Mouse (Mus musculus) left cerebral cortex, postnatal 14 days (tissue): ENCODE data around the gene Lyz1. TPM values are rescaled to one million over a fixed set of nuclear protein-coding genes. Genes with fewer than 3 reads are reported as not detected.
"Not testable (repeated sequence)": the region's sequence is repeated elsewhere in the genome, so short reads cannot be mapped to it uniquely, and the experiment has no call there.

Source experiments
- DNase-seq, 2 experiments: peaks; one replicate each; pipeline ENCODE4 v3.0.0; 2021 to 2022; ENCODE audit warnings: low spot score in 2 of 2, mixed read lengths in 1 of 2
- intact Hi-C: fragments of 180-260 bp; cut with DNase I; formaldehyde crosslinking; loops from one replicate; pipeline ENCODE4 v1.15.1; 2025
- long read RNA-seq, 2 experiments: library from polyadenylated mRNA; stranded (forward); transcript quantifications; one replicate each; pipeline ENCODE4 v2.0.0; 2021
- total RNA-seq, 2 experiments: library from RNA; stranded (reverse); gene quantifications; 2 replicates each; pipeline ENCODE4 v1.2.3; 2021

Gene Lyz1
- total RNA-seq = 1 to 10 TPM in 1 of 2 experiments, under 1 TPM in 1; 0.93 to 1.4 TPM
- long read RNA-seq, experiment 1 = 0 reads
- long read RNA-seq, experiment 2 = 0 reads

DNA sequence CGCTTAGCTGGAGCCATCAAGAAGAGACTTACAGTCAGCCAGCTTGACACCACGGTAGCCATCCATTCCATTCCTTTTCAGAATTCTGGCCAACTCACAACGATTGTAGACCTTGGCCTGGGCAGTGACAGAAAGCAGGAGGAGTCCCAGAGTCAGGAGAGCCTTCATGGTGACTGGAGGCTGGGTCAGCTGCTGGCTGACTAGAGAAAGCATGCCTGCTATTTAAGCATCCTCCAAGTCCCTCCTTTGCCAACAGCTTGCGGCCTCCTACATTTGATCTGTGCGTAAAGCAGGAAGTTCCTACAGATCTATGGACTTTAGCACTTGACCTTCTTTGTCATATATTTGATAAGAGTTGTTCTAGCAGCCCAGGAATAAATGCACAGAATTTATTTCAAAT, at the start of gene Lyz1:
TSS of gene Lyz1 (minus strand) at position 198 of the 400 bp plus-strand sequence.
- no peak for DNase-seq
- intact Hi-C loops = no loop called here

- intact Hi-C loops = no loop called here
These were observed 49.7 kb upstream of the Lyz1 start for GRCm38 (mm10) chr10:117342406-117342805.

DNA sequence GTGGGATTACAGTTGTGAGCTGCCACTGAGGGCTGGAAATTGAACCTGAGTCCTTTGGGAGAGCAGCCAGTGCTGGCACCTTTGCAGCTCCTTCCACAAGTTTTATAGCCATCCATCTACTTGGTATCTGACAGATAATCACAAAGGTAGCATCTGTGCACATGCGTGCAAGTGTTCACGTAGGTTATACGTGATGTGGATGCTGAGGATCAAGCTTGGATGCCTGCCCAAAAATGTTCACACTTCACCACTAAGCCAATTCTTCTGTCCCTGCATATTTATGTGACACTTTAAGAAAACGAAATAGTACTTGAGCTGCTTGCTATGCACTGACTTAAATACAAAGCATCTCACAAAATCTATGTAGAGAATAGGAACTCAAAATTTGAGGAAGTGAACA, 48.4 kb upstream of the Lyz1 start:
- DNase-seq = peak in 1 of 2 experiments; percentile 58
- intact Hi-C loops = no loop called here

More at GRCm38 (mm10) chr10:117342406-117342805, 49.7 kb upstream of the Lyz1 start:
- no peak for DNase-seq

DNA sequence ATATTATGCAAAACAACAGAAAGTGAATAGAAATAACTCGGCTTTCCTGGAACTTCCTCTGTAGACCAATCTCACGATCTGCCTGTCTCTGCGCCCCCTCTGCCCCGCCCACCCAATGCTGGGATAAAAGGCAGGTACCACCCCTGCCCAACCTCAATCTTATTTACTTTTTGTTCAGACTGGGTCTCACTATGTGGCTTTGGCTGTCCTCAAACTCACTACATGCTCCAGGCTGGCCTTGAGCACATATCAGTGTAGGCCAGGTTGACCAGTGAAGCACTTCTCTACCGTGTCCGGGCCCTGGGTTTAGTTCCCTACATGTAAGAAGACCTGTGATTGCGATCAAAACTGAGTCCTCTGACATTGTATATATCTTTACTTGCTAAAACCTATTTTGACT, 46.6 kb upstream of the Lyz1 start:
- intact Hi-C loops = no loop called here
- no peak for DNase-seq

- intact Hi-C loops = no loop called here
- DNase-seq = no peak
These were observed 45.3 kb upstream of the Lyz1 start for GRCm38 (mm10) chr10:117337946-117338345.

DNA sequence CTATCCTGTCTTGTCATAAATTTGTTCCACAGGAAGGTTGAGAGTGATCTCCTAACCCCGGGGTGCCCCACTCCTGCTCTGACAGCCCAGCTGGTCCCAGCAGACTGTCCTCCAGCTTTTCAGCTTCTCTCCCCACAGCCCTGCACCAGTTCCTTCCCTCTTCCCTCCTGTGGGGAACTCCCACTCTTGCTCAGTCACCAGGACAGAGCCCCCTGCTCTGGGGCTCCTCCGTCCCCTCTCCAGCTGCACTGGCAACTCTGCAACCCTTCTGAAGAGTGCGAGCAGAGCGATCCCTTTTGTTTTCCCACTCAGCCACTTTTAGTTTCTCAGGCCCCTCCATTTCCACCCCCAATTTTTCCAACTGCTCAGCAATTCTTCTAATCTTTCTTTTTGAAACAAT, 43.0 kb upstream of the Lyz1 start:
- intact Hi-C loops = no loop called here
- no peak for DNase-seq

DNA sequence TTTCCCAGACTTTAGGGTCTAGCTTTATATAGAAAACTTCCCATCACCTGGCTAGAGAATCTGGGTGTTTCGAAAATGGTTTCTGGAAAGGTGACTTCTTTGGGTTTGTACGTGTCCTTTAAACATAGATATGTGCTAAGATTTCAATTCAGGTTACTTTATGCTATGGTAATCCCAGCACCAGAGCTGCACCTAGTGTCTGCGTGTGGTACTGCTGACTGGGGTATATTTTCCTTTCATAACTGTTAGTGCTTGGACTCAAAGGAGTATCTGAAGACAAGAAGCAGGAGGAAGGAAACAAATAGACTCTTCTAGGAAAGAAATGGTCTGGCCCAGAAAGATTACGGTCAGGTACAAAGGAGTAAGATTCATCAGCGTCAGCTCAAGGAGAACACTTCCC, 37.9 kb upstream of the Lyz1 start:
- intact Hi-C loops = no loop called here
- peak in 1 of 2 experiments; percentile 44 for DNase-seq

GRCm38 (mm10) chr10:117323782-117324181, 31.1 kb upstream of the Lyz1 start:
- DNase-seq = no peak
- intact Hi-C loops = no loop called here

- intact Hi-C loops = no loop called here
- DNase-seq = no peak
These were observed 30.0 kb upstream of the Lyz1 start for GRCm38 (mm10) chr10:117322630-117323029.

- no peak for DNase-seq
- intact Hi-C loops = no loop called here
These were observed 27.9 kb upstream of the Lyz1 start for GRCm38 (mm10) chr10:117320571-117320981.

DNA sequence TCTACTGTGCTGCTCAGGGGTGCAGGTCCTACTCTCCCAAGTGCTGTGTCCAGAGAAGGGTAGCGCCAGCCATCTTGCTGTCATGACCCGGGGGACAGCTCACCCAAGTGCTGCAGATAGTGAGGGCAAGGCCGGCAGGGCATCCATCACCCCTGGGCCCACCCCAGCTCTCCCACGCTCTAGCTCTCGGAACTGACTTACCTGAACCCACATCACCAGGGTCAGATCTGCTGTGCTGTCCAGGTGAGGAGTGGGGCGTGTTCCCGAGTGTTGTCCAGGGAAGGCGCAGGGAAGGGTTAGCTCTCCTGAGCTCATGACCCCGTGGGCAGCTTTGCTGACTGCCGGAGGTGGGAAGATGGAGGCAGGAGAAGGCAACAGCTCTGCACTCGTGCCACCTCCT, 23.7 kb upstream of the Lyz1 start:
- DNase-seq = no peak
- intact Hi-C loops = no loop called here

DNA sequence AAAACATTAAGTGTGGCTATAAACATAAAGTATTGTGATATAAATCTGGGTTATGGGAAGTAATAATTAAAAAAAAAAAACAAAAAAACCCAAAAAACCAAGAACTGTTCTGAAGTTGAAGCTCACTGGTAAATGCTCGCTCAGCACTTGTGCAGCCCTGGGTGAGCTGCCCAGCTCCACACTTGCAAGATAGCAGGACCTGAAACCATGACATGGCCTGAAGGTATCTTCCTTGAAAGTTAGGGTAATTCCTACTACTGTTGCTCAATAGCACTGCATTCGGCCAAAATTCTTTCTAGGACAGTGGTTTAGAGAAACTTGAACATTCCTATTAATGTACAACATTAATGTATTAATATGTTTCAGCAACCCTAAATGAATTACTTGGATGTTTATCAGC, 20.5 kb upstream of the Lyz1 start:
- no peak for DNase-seq
- intact Hi-C loops = no loop called here

DNA sequence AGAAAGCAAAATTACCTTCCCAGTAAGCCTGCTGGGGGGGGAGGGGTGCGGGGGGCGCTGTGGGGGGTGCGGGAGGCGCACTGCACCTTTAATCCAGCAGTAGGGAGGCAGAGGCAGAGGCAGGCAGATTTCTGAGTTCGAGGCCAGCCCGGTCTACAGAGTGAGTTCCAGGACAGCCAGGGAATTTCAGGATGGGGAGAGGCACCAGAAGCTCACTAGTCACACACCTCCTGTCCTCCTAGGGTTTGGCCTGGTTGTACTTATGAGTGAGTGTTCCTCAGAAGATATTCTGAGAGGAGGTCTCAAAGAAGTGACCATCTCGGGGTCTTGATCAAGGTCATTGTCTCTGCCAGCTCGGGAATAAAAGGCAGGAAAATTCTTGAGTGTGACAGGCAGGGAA, 19.5 kb upstream of the Lyz1 start:
- intact Hi-C loops = no loop called here
- DNase-seq = no peak

- no peak for DNase-seq
- intact Hi-C loops = no loop called here
These were observed 11.7 kb upstream of the Lyz1 start for GRCm38 (mm10) chr10:117304371-117304770.

GRCm38 (mm10) chr10:117301688-117302087, 9.0 kb upstream of the Lyz1 start:
- intact Hi-C loops = no loop called here
- DNase-seq = no peak

GRCm38 (mm10) chr10:117299901-117300520, 7.3 kb upstream of the Lyz1 start:
- intact Hi-C loops = no loop called here
- no peak for DNase-seq

DNA sequence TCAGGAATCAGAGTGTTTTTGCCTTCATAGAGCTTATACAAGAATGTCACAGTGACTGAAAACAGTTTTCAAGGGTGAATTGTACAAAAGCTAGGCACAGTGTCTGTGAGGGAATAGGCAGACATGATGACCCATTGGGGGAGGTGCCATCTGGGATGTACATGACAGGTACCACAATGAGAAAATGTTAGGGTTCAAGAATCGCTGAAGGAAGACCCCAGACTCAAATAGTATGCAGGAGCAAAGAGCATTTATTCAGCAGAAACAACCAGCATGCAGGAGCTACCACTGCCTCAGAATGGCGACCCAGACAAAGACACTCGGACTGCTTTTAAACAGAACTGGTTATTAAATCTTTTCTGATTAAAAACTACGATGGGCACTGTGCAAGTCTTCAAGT, 6.4 kb upstream of the Lyz1 start:
- DNase-seq = no peak
- intact Hi-C loops = no loop called here

GRCm38 (mm10) chr10:117298336-117298735, 5.7 kb upstream of the Lyz1 start:
- no peak for DNase-seq
- intact Hi-C loops = no loop called here

DNA sequence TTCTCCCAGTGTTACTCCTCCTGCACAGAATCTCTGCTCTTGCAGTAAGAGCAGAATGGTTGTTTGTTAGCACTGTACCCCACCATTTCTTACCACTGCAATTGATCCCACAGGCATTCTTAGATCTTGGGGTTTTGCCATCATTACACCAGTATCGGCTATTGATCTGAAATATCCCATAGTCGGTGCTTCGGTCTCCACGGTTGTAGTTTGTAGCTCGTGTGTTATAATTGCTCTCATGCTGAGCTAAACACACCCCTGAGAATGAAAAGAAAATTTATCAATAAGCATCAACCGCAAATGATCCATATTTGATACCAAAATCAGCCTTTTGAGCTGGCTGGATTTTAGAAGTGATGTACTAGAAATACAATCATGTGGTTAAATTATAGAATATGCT, 1.7 kb downstream of the Lyz1 start:
- DNase-seq, intact Hi-C loops: not testable (repeated sequence)

DNA sequence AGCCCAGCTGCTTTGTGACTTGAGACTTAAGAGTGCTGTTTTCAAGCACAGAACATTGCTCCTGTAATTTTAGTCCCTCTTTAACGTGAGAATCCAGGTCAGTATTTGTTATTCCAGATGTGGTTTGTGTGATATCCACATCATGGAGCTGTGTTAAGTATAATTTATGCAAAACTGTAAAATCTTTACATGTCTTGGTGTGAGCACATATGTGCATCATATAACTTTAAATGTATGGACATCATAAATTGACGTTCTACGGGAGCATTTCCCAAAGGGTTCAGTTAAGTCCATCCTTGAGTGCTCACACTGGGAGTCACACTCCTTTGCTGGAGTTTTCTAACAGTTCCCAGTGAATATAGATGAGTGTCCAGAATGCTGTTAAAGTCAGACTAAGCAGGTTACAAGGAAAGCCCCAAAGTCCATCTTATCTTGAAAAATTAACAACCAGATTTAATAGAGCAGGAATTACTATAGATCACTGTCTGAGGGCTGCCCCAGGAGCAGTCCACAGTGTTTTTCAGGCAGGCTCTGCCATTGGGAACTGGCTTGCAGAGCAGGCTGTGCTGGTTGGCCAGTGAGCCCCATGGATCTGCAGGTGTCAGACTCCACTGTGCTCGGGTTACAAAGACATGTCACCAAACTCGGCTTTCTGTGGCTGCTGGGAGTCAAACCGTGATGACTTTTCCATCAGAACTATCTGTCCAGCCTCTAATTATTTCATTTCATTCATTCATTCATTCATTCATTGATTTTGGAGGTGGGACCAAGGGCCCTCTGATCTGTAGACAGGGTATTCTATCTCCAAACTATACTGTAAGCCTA, 2.4 kb downstream of the Lyz1 start:
- intact Hi-C loops = no loop called here
- DNase-seq = no peak

- intact Hi-C loops, DNase-seq: not testable (repeated sequence)
These were observed 3.6 kb downstream of the Lyz1 start for GRCm38 (mm10) chr10:117289034-117289505.
